Mouse (Mus musculus): ENCODE measurements around the gene Ccn6. TPM values are rescaled to one million over a fixed set of nuclear protein-coding genes. Genes with fewer than 3 reads are reported as not detected.

Ccn6 gene
- total RNA-seq, 2 experiments from 2014 or later = 0.36 TPM; not detected in 1

Other genes with a start within 250 kb of the Ccn6 start
- gene Lama4, start 198.3 kb downstream of the Ccn6 start, total RNA-seq (2021) = 10 to 100 TPM; 10.1 to 13.0 TPM
- 10 to 100 TPM; 16.1 to 18.6 TPM for gene Fam229b, start 29.9 kb downstream of the Ccn6 start, total RNA-seq (2021)
- 1 to 10 TPM; 2.8 to 3.7 TPM for gene Tube1, start 29.8 kb downstream of the Ccn6 start, total RNA-seq (2021)
- 100 to 1,000 TPM; 119 to 138 TPM for gene Fyn, start 205.1 kb upstream of the Ccn6 start, total RNA-seq (2021)